Comparison of ENCODE assay signal across 7 mouse cellular contexts in the genomic region with DNA sequence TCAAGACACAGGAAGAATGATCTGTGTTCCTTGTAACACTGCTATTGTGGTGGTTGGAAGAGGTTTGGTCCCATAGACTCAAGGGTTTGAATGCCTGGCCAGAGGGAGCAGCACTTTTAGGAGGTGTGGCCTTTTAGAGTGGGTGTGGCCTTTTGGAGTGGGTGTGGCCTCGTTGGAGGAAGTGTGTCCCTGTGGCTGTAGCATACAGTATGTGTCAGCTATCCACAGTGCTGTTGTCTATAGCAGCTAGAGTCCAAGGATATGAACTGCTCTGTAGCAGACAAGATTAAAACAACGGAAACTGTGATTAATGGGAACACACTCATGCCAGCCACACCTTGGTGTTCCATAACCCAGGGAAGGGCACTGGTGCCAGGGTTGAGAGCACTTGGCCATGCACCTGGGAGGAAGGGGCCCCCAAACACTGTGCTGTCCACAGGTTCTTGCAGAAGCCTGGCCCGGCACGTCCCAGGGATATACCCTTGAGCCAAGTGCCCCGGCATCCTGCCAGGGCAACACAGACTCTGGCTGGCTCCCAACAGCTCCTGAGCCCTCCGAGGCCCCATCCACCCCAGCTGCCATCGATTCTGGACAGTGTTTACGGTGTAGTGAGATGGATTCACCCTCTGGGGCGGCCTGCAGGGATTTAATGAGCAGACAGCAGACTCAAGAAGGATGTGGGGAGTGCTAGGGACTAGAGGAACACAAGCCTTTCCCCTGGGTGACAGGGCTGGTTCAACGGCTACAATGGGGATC. TPM values are rescaled to one million over a fixed set of nuclear protein-coding genes. Genes with fewer than 3 reads are reported as not detected.
DNase-seq lines count a peak whose midpoint lies in the region; ATAC-seq lines count a peak whose summit lies in the region.

No protein-coding gene starts in this region.

- H3K4me3 ChIP-seq in neural tube, embryonic 13.5 days: no peak overlapping the region

- H3K9me3 ChIP-seq in neural tube, embryonic 13.5 days: no peaks in the 10 kb centered on the region

- DNase-seq in neural tube, embryonic 10.5 days (ENCODE audit: extremely low spot score, low spot score): no peak
- peak; percentile 86 for DNase-seq in adrenal gland, adult 2 months
- peak; percentile 59 to 66 for DNase-seq in cerebellum, postnatal 36 days
- peak; percentile 50 for DNase-seq in kidney, postnatal 10 days
- peak; percentile 42 for DNase-seq in ovary, postnatal 14 days (ENCODE audit: low spot score)

- H3K36me3 ChIP-seq in neural tube, embryonic 13.5 days: no peaks in the 10 kb centered on the region

- H3K4me1 ChIP-seq in neural tube, embryonic 13.5 days (replicated peaks): peaks cover 11% of the 10 kb centered on the region

- WGBS in neural tube, embryonic 13.5 days: 64% methylated on average over 10 of the region's 10 CpGs

- no peak overlapping the region for H3K4me2 ChIP-seq in neural tube, embryonic 13.5 days

- no peaks in the 10 kb centered on the region for H3K27me3 ChIP-seq in neural tube, embryonic 13.5 days

- no peak overlapping the region for H3K27ac ChIP-seq in neural tube, embryonic 13.5 days (replicated peaks)

- ATAC-seq in neural tube, embryonic 13.5 days (ENCODE audit: low read depth): peak; percentile 25
- no peak for ATAC-seq in megakaryocyte, adult 5-6 weeks (ENCODE audit: poor library complexity, severe bottlenecking)

- no peak overlapping the region for H3K9ac ChIP-seq in neural tube, embryonic 13.5 days

RNA-seq across cellular contexts. Expression of gene Adarb1, which starts 46.3 kb away (rescaled TPM):
- polyA plus RNA-seq in neural tube, embryonic 13.5 days (2015; fragmentation: Nextera tagmentation; extraction: Ambion mirVana): 10.7 and 12.1 TPM in 2 replicates
- 10 to 100 TPM; 14.4 to 23.5 TPM for total RNA-seq in adrenal gland, adult 2 months (2021)
- 11.3 and 13.5 TPM in 2 replicates for polyA plus RNA-seq in adrenal gland, adult 2 months (2012; rRNA removed)
- total RNA-seq in megakaryocyte, adult 5-6 weeks (2015): 0.02 and 0.05 TPM in 2 replicates
- total RNA-seq in megakaryocyte, adult 5-6 weeks (2017): 0.20 and 0.37 TPM in 2 replicates

RNA-seq across cellular contexts. Expression of gene Fam207a, which starts 51.2 kb away (rescaled TPM):
- 41.4 and 43.5 TPM in 2 replicates for polyA plus RNA-seq in neural tube, embryonic 13.5 days (2015; fragmentation: Nextera tagmentation; extraction: Ambion mirVana)
- 10 to 100 TPM; 17.9 to 21.0 TPM for total RNA-seq in adrenal gland, adult 2 months (2021)
- polyA plus RNA-seq in adrenal gland, adult 2 months (2012; rRNA removed): 26.4 and 30.5 TPM in 2 replicates
- total RNA-seq in megakaryocyte, adult 5-6 weeks (2015): 11.5 and 11.7 TPM in 2 replicates
- 36.3 and 46.5 TPM in 2 replicates for total RNA-seq in megakaryocyte, adult 5-6 weeks (2017)

Comparison
In these comparisons a context has a peak if more than half of its experiments do, and no peak if none do; other contexts are left out.
1. RNA of gene Adarb1, which starts 46.3 kb away (total RNA-seq): 14.4 to 23.5 TPM in adrenal gland, adult 2 months; 0.02 to 0.37 TPM in megakaryocyte, adult 5-6 weeks; every median in the first group is over 10 times any median in the second.